Mouse (Mus musculus): Measurements from ENCODE around the gene Rtf2.

DNA sequence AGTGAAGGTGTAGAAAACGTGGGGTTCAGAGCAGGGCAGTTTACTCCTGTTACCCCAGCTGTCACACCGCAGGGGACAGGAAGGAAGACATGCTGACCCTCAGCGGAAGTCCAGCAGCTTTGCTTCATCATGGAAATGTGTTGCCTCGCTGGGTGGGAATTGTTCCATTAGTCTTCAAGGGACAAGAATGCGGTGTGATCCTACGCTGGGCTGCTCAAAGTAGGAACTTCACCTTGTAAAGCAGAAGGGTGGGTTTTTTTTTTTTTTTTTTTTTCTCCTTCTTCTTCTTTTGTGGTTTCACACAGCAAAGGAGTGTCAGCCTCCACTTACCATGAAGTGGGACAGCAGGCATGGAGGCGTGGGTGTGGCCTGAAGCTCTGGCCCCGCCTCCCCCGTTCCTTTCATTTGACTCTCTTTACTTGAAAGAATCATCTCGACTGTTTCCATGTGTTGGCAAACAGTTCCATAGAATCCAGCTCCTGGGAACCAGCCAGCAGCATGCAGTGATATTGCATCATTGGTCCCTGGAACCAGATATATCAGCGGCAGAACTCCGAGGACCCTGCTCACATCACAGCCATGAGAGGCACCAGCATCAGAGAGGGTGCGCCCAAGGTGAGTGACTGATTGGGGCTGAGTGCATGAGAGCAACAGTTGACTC, 46.8 kb upstream of the Rtf2 start, which contains the start of gene Cass4:
- TF ChIP-seq CTCF (IDR thresholded peaks at IDR 0.05; ENCODE audit: low read depth, low read length) (no peak), POLR2A (IDR thresholded peaks at IDR 0.05; ENCODE audit: extremely low read depth, insufficient read depth, low read length) (no peak)
